Mouse (Mus musculus): Measurements from ENCODE around the gene Pex14. TPM values are rescaled to one million over a fixed set of nuclear protein-coding genes. Genes with fewer than 3 reads are reported as not detected.

Pex14 gene
- polyA plus RNA-seq, 1 experiment from 2014 or later = 50.3 TPM

GRCm38 (mm10) chr4:148955131-148955813, 144.4 kb downstream of the Pex14 start:
- Histone ChIP-seq H3K9ac (no peak overlapping the region), H3K9me3 (no peaks in the 10 kb centered on the region), H3K36me3 (no peaks in the 10 kb centered on the region), H3K4me1 (peaks cover 41% of the 10 kb centered on the region), H3K4me2 (no peak overlapping the region), H3K27me3 (replicated peaks) (peaks cover 25% of the 10 kb centered on the region), H3K27ac (peak overlapping the region; percentile 54), H3K4me3 (replicated peaks) (no peak overlapping the region)
- no peak for ATAC-seq (ENCODE audit: insufficient read depth, low FRiP score, low read depth)
- WGBS = 80% methylated on average over 14 of the region's 14 CpGs

GRCm38 (mm10) chr4:148952328-148953222, 147.1 kb downstream of the Pex14 start:
- H3K4me2 ChIP-seq = peak overlapping the region; percentile 52
- H3K4me1 ChIP-seq = peaks cover 48% of the 10 kb centered on the region
- no peak overlapping the region for H3K9ac ChIP-seq
- H3K27me3 ChIP-seq (replicated peaks) = peaks cover 25% of the 10 kb centered on the region
- no peak for ATAC-seq (ENCODE audit: insufficient read depth, low FRiP score, low read depth)
- H3K4me3 ChIP-seq (replicated peaks) = peak overlapping the region; percentile 21
- H3K9me3 ChIP-seq = no peaks in the 10 kb centered on the region
- no peaks in the 10 kb centered on the region for H3K36me3 ChIP-seq
- WGBS = 18% methylated on average over 59 of the region's 69 CpGs
- no peak overlapping the region for H3K27ac ChIP-seq

GRCm38 (mm10) chr4:148951821-148952291, 147.8 kb downstream of the Pex14 start:
- Histone ChIP-seq H3K4me3 (replicated peaks) (peak overlapping the region; percentile 21), H3K36me3 (no peaks in the 10 kb centered on the region), H3K9me3 (no peaks in the 10 kb centered on the region), H3K27ac (no peak overlapping the region), H3K4me2 (peak overlapping the region; percentile 52), H3K9ac (no peak overlapping the region), H3K27me3 (replicated peaks) (peaks cover 25% of the 10 kb centered on the region), H3K4me1 (peaks cover 55% of the 10 kb centered on the region)
- 20% methylated on average over 43 of the region's 44 CpGs for WGBS
- ATAC-seq (ENCODE audit: insufficient read depth, low FRiP score, low read depth) = no peak

- 58% methylated on average over 25 of the region's 25 CpGs for WGBS
- no peak overlapping the region; the same call in 1 of the 2 replicates for H3K4me3 ChIP-seq (replicated peaks)
- H3K36me3 ChIP-seq = no peaks in the 10 kb centered on the region
- H3K4me2 ChIP-seq = peak overlapping the region; percentile 52; the same call in 1 of the 2 replicates
- no peak overlapping the region for H3K9ac ChIP-seq
- peaks cover 25% of the 10 kb centered on the region for H3K27me3 ChIP-seq (replicated peaks)
- ATAC-seq (ENCODE audit: insufficient read depth, low FRiP score, low read depth) = no peak
- H3K4me1 ChIP-seq = peaks cover 54% of the 10 kb centered on the region
- peak overlapping the region; percentile 41; the same call in 1 of the 2 replicates for H3K27ac ChIP-seq
- H3K9me3 ChIP-seq = no peaks in the 10 kb centered on the region
Observed at GRCm38 (mm10) chr4:148950932-148951650, 148.6 kb downstream of the Pex14 start.

GRCm38 (mm10) chr4:148950487-148950886, 149.2 kb downstream of the Pex14 start:
- peak overlapping the region; percentile 41; the same call in 1 of the 2 replicates for H3K27ac ChIP-seq
- no peak for ATAC-seq (ENCODE audit: insufficient read depth, low FRiP score, low read depth)
- peaks cover 55% of the 10 kb centered on the region for H3K4me1 ChIP-seq
- 65% methylated on average over 6 of the region's 6 CpGs for WGBS
- H3K4me2 ChIP-seq = no peak overlapping the region
- peaks cover 25% of the 10 kb centered on the region for H3K27me3 ChIP-seq (replicated peaks)
- H3K36me3 ChIP-seq = no peaks in the 10 kb centered on the region
- no peak overlapping the region for H3K9ac ChIP-seq
- no peak overlapping the region for H3K4me3 ChIP-seq (replicated peaks)
- no peaks in the 10 kb centered on the region for H3K9me3 ChIP-seq

- Histone ChIP-seq H3K9ac (no peak overlapping the region), H3K9me3 (no peaks in the 10 kb centered on the region), H3K4me1 (peaks cover 50% of the 10 kb centered on the region), H3K27me3 (replicated peaks) (peaks cover 22% of the 10 kb centered on the region), H3K4me2 (no peak overlapping the region), H3K4me3 (replicated peaks) (no peak overlapping the region), H3K36me3 (no peaks in the 10 kb centered on the region), H3K27ac (peak overlapping the region; percentile 77)
- WGBS = 21% methylated on average over 10 of the region's 10 CpGs
- ATAC-seq (ENCODE audit: insufficient read depth, low FRiP score, low read depth) = peak; percentile 81
Observed at GRCm38 (mm10) chr4:148947833-148948388, 151.8 kb downstream of the Pex14 start.

GRCm38 (mm10) chr4:148946071-148946470, 153.6 kb downstream of the Pex14 start:
- ATAC-seq (ENCODE audit: insufficient read depth, low FRiP score, low read depth) = no peak
- no peak overlapping the region for H3K27ac ChIP-seq
- H3K9me3 ChIP-seq = no peaks in the 10 kb centered on the region
- no peak overlapping the region for H3K4me2 ChIP-seq
- H3K9ac ChIP-seq = no peak overlapping the region
- 81% methylated on average over 8 of the region's 8 CpGs for whole genome bisulfite sequencing
- H3K36me3 ChIP-seq = no peaks in the 10 kb centered on the region
- no peak overlapping the region for H3K4me3 ChIP-seq (replicated peaks)
- peaks cover 3% of the 10 kb centered on the region; the same call in 1 of the 2 replicates for H3K27me3 ChIP-seq (replicated peaks)
- H3K4me1 ChIP-seq = peaks cover 37% of the 10 kb centered on the region

- ATAC-seq (ENCODE audit: insufficient read depth, low FRiP score, low read depth) = no peak
- 71% methylated on average over 4 of the region's 4 CpGs for WGBS
- Histone ChIP-seq H3K27ac (no peak overlapping the region), H3K4me1 (peaks cover 37% of the 10 kb centered on the region), H3K9me3 (no peaks in the 10 kb centered on the region), H3K9ac (no peak overlapping the region), H3K36me3 (no peaks in the 10 kb centered on the region), H3K4me3 (replicated peaks) (no peak overlapping the region), H3K27me3 (replicated peaks) (no peaks in the 10 kb centered on the region), H3K4me2 (no peak overlapping the region)
Observed at GRCm38 (mm10) chr4:148945476-148945881, 154.2 kb downstream of the Pex14 start.

- 46% methylated on average over 5 of the region's 5 CpGs for WGBS
- Histone ChIP-seq H3K36me3 (peaks cover 7% of the 10 kb centered on the region), H3K4me3 (replicated peaks) (no peak overlapping the region), H3K27me3 (replicated peaks) (0 out of 2 replicates have a peak, but pooled peaks cover 5% of the 10 kb centered on the region), H3K9ac (no peak overlapping the region), H3K27ac (no peak overlapping the region), H3K4me1 (peaks cover 38% of the 10 kb centered on the region), H3K9me3 (no peaks in the 10 kb centered on the region), H3K4me2 (no peak overlapping the region)
- no peak for ATAC-seq (ENCODE audit: insufficient read depth, low FRiP score, low read depth)
Observed at GRCm38 (mm10) chr4:148943099-148943498, 156.6 kb downstream of the Pex14 start.

GRCm38 (mm10) chr4:148941321-148941720, 158.4 kb downstream of the Pex14 start:
- 0 out of 2 replicates have a peak, but pooled peaks cover 5% of the 10 kb centered on the region for H3K27me3 ChIP-seq (replicated peaks)
- H3K9me3 ChIP-seq = no peaks in the 10 kb centered on the region
- H3K4me2 ChIP-seq = peak overlapping the region; percentile 45
- peaks cover 7% of the 10 kb centered on the region for H3K36me3 ChIP-seq
- no peak overlapping the region for H3K9ac ChIP-seq
- peak overlapping the region; percentile 70 for H3K27ac ChIP-seq
- H3K4me3 ChIP-seq (replicated peaks) = peak overlapping the region; percentile 14; the same call in 1 of the 2 replicates
- peaks cover 27% of the 10 kb centered on the region for H3K4me1 ChIP-seq
- peak; percentile 5; the same call in 1 of the 2 replicates for ATAC-seq (ENCODE audit: insufficient read depth, low FRiP score, low read depth)
- 39% methylated on average over 11 of the region's 11 CpGs for WGBS

- peak overlapping the region; percentile 70 for H3K27ac ChIP-seq
- H3K4me3 ChIP-seq (replicated peaks) = peak overlapping the region; percentile 14; the same call in 1 of the 2 replicates
- peaks cover 27% of the 10 kb centered on the region for H3K4me1 ChIP-seq
- peak; percentile 91 for ATAC-seq (ENCODE audit: insufficient read depth, low FRiP score, low read depth)
- H3K36me3 ChIP-seq = peaks cover 7% of the 10 kb centered on the region
- H3K4me2 ChIP-seq = peak overlapping the region; percentile 45
- WGBS = 10% methylated on average over 25 of the region's 25 CpGs
- H3K9me3 ChIP-seq = no peaks in the 10 kb centered on the region
- H3K9ac ChIP-seq = no peak overlapping the region
- H3K27me3 ChIP-seq (replicated peaks) = 0 out of 2 replicates have a peak, but pooled peaks cover 5% of the 10 kb centered on the region
Observed at GRCm38 (mm10) chr4:148940674-148941211, 158.9 kb downstream of the Pex14 start.

Data from stomach, embryonic 15.5 days (tissue).